Comparison of ENCODE assay signal across 8 mouse cellular contexts in genomic region chr19:46056388-46056946, GRCm38 (mm10). TPM values are rescaled to one million over a fixed set of nuclear protein-coding genes. Genes with fewer than 3 reads are reported as not detected.
DNase-seq lines count a peak whose midpoint lies in the region; ATAC-seq lines count a peak whose summit lies in the region.

No protein-coding gene starts in this region.

- ATAC-seq in erythroblast, adult 5-6 weeks (replicated peaks; ENCODE audit: low FRiP score, poor library complexity, severe bottlenecking), result peak; percentile 96
- peak; percentile 94 for ATAC-seq in kidney, embryonic 15.5 days (replicated peaks; ENCODE audit: low FRiP score)
- peak; percentile 97 for ATAC-seq in monocyte, adult 5-6 weeks (replicated peaks; ENCODE audit: insufficient number of reproducible peaks, low FRiP score, low TSS enrichment, poor library complexity, severe bottlenecking)

- H3K36me3 ChIP-seq in heart, embryonic 10.5 days, result peaks cover 6% of the 10 kb centered on the region
- peaks cover 3% of the 10 kb centered on the region for H3K36me3 ChIP-seq in kidney, embryonic 15.5 days

- no peaks in the 10 kb centered on the region for H3K27me3 ChIP-seq in heart, embryonic 10.5 days (ENCODE audit: insufficient read depth, poor library complexity, severe bottlenecking)
- H3K27me3 ChIP-seq in kidney, embryonic 15.5 days, result no peaks in the 10 kb centered on the region

- H3K4me2 ChIP-seq in kidney, embryonic 15.5 days, result peak overlapping the region; percentile 84

- H3K4me3 ChIP-seq in heart, embryonic 10.5 days, result peak overlapping the region; percentile 88
- H3K4me3 ChIP-seq in kidney, embryonic 15.5 days (replicated peaks), result peak overlapping the region; percentile 93

- peak; percentile 90 to 92 for DNase-seq in B cell, adult 2 months
- peak; percentile 98 for DNase-seq in brain, adult 2 months (ENCODE audit: low read depth, low spot score)
- DNase-seq in heart, embryonic 10.5 days (ENCODE audit: low spot score), result peak; percentile 98
- peak; percentile 92 for DNase-seq in liver
- peak; percentile 90 to 95 for DNase-seq in spleen, postnatal 4 days (ENCODE audit: low spot score in 2 of 2)

- H3K9me3 ChIP-seq in heart, embryonic 10.5 days, result no peaks in the 10 kb centered on the region
- no peaks in the 10 kb centered on the region for H3K9me3 ChIP-seq in kidney, embryonic 15.5 days (replicated peaks)

- H3K27ac ChIP-seq in heart, embryonic 10.5 days, result peak overlapping the region; percentile 96
- H3K27ac ChIP-seq in kidney, embryonic 15.5 days, result peak overlapping the region; percentile 98

- WGBS in heart, embryonic 10.5 days, result under 1% methylated on average over 52 of the region's 52 CpGs
- under 1% methylated on average over 52 of the region's 52 CpGs for WGBS in kidney, embryonic 15.5 days

- peaks cover 23% of the 10 kb centered on the region for H3K4me1 ChIP-seq in heart, embryonic 10.5 days
- peaks cover 22% of the 10 kb centered on the region for H3K4me1 ChIP-seq in kidney, embryonic 15.5 days

- peak overlapping the region; percentile 76 for H3K9ac ChIP-seq in kidney, embryonic 15.5 days

RNA-seq across cellular contexts. Expression of gene Ldb1, which starts 11.5 kb away (rescaled TPM):
- 13.2 and 16.3 TPM in 2 replicates for total RNA-seq in erythroblast, adult 5-6 weeks (2015; ENCODE audit: low replicate concordance)
- total RNA-seq in erythroblast, adult 5-6 weeks (2017; ENCODE audit: low replicate concordance), result 21.6 and 37.9 TPM in 2 replicates
- polyA plus RNA-seq in heart, embryonic 10.5 days (2016; fragmentation: Nextera tagmentation; extraction: Ambion mirVana), result 62.2 and 79.7 TPM in 2 replicates
- polyA plus RNA-seq in kidney, embryonic 15.5 days (2015; fragmentation: Nextera tagmentation; extraction: Ambion mirVana), result 83.4 and 91.9 TPM in 2 replicates
- 90.1 to 143 TPM (median 108 TPM) in 3 replicates for total RNA-seq in monocyte, adult 5-6 weeks (2017)

RNA-seq across cellular contexts. Expression of gene Pprc1, which starts 11.8 kb away (rescaled TPM):
- total RNA-seq in erythroblast, adult 5-6 weeks (2015; ENCODE audit: low replicate concordance), result 19.6 and 30.7 TPM in 2 replicates
- total RNA-seq in erythroblast, adult 5-6 weeks (2017; ENCODE audit: low replicate concordance), result 11.7 and 20.1 TPM in 2 replicates
- 38.9 and 50.2 TPM in 2 replicates for polyA plus RNA-seq in heart, embryonic 10.5 days (2016; fragmentation: Nextera tagmentation; extraction: Ambion mirVana)
- 33.3 and 44.6 TPM in 2 replicates for polyA plus RNA-seq in kidney, embryonic 15.5 days (2015; fragmentation: Nextera tagmentation; extraction: Ambion mirVana)
- total RNA-seq in monocyte, adult 5-6 weeks (2017), result 4.4 to 21.4 TPM (median 6.6 TPM) in 3 replicates

RNA-seq across cellular contexts. Expression of gene Nolc1, which starts 19.2 kb away (rescaled TPM):
- total RNA-seq in erythroblast, adult 5-6 weeks (2015; ENCODE audit: low replicate concordance), result 12.7 and 16.9 TPM in 2 replicates
- 25.9 and 31.9 TPM in 2 replicates for total RNA-seq in erythroblast, adult 5-6 weeks (2017; ENCODE audit: low replicate concordance)
- 80.2 and 117 TPM in 2 replicates for polyA plus RNA-seq in heart, embryonic 10.5 days (2016; fragmentation: Nextera tagmentation; extraction: Ambion mirVana)
- 99.4 and 101 TPM in 2 replicates for polyA plus RNA-seq in kidney, embryonic 15.5 days (2015; fragmentation: Nextera tagmentation; extraction: Ambion mirVana)
- 30.2 to 54.5 TPM (median 30.5 TPM) in 3 replicates for total RNA-seq in monocyte, adult 5-6 weeks (2017)

RNA-seq across cellular contexts. Expression of gene Hps6, which starts 53.2 kb away (rescaled TPM):
- total RNA-seq in erythroblast, adult 5-6 weeks (2015; ENCODE audit: low replicate concordance), result not detected in 2 replicates
- 0.28 and 0.77 TPM in 2 replicates for total RNA-seq in erythroblast, adult 5-6 weeks (2017; ENCODE audit: low replicate concordance)
- 7.1 and 7.4 TPM in 2 replicates for polyA plus RNA-seq in heart, embryonic 10.5 days (2016; fragmentation: Nextera tagmentation; extraction: Ambion mirVana)
- 8.3 and 8.9 TPM in 2 replicates for polyA plus RNA-seq in kidney, embryonic 15.5 days (2015; fragmentation: Nextera tagmentation; extraction: Ambion mirVana)
- total RNA-seq in monocyte, adult 5-6 weeks (2017), result 4.3 to 14.7 TPM (median 6.0 TPM) in 3 replicates

RNA-seq across cellular contexts. Expression of gene Armh3, which starts 58.2 kb away (rescaled TPM):
- total RNA-seq in erythroblast, adult 5-6 weeks (2015; ENCODE audit: low replicate concordance), result 0.42 and 1.3 TPM in 2 replicates
- 0.60 and 1.4 TPM in 2 replicates for total RNA-seq in erythroblast, adult 5-6 weeks (2017; ENCODE audit: low replicate concordance)
- 16.0 and 16.6 TPM in 2 replicates for polyA plus RNA-seq in heart, embryonic 10.5 days (2016; fragmentation: Nextera tagmentation; extraction: Ambion mirVana)
- 18.6 and 18.8 TPM in 2 replicates for polyA plus RNA-seq in kidney, embryonic 15.5 days (2015; fragmentation: Nextera tagmentation; extraction: Ambion mirVana)
- total RNA-seq in monocyte, adult 5-6 weeks (2017), result 7.5 to 16.0 TPM (median 11.5 TPM) in 3 replicates

Comparison
In these comparisons a context has a peak if more than half of its experiments do, and no peak if none do; other contexts are left out.
1. Peak in every context shown above with its lines: DNase-seq, ATAC-seq, H3K4me3 ChIP-seq and H3K27ac ChIP-seq.